Mouse (Mus musculus) adrenal gland (tissue): ENCODE results near the gene Gm7735.
"Not testable (repeated sequence)": the region's sequence is repeated elsewhere in the genome, so short reads cannot be mapped to it uniquely, and the experiment has no call there.

ENCODE experiments used
- intact Hi-C: fragments of 180-260 bp; cut with DNase I; formaldehyde crosslinking; loops from one replicate; pipeline ENCODE4 v1.15.1; 2025
- long read RNA-seq, 2 experiments: library from polyadenylated mRNA; unstranded; transcript quantifications; one replicate each; pipeline ENCODE4 v2.0.0; 2020; ENCODE audit warnings: borderline replicate concordance in 1 of 2; ENCODE audit not compliant: insufficient replicate concordance in 1 of 2

Gm7735 gene
- long read RNA-seq, experiment 1, result 0 reads
- long read RNA-seq, experiment 2, result 0 reads

DNA sequence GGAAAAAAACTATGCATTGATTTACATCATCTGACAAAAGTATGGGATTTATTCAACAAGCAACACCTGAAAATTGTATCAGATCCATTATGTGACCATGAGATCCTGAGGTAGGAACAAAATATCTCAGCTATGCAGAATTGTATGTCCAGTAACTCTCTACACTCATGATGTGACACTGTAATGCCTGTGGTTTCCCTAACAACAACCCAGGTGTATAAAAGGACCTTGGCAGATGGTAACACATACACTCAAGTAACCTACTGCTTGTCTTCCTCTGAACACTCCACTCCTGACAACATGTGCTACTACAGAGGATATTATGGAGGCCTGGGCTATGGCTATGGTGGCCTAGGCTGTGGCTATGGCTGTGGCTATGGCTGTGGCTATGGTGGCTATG lies at the start of gene Gm7735:
TSS of gene Gm7735 (plus strand) at position 301 of the 400 bp plus-strand sequence.
- intact Hi-C loops, result not testable (repeated sequence)

DNA sequence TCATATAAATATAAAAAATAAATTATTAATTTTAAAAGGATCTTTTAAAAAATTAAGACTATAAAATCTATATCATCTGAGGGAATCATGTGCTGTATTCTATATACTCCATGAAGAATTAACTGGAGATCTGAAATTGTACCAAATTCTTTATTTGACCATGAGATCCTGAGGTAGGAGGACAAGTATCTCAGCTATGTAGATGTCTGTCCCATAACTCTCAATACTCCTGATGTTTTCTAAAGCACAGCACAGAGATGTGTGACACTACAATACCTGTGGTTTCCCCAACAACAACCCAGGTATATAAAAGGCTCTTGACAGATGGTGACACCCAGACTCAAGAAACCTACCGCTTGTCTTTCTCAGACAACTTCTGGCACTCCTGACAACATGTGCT lies 28.7 kb upstream of the Gm7735 start, which contains the start of gene Gm6358:
TSS of gene Gm6358 (plus strand) at position 301 of the 400 bp plus-strand sequence.
- intact Hi-C loops, result no loop called here

DNA sequence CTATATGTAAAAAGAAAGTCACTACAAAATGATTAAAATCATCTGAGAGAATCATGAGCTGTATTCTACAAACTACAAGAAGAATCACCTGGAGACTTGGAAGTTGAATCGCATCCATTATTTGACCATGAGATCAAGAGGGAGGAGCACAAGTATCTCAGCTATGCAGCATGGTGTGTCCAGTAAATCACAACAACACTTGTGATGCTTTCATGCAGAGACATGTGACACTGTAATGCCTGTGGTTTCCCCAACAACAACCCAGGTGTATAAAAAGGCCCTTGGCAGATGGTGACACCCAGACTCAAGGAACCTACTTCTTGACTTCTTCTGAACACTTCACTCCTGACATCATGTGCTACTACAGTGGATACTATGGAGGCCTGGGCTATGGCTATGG lies 18.5 kb upstream of the Gm7735 start, which contains the start of gene Gm10061:
TSS of gene Gm10061 (plus strand) at position 301 of the 400 bp plus-strand sequence.
- intact Hi-C loops, result no loop called here

DNA sequence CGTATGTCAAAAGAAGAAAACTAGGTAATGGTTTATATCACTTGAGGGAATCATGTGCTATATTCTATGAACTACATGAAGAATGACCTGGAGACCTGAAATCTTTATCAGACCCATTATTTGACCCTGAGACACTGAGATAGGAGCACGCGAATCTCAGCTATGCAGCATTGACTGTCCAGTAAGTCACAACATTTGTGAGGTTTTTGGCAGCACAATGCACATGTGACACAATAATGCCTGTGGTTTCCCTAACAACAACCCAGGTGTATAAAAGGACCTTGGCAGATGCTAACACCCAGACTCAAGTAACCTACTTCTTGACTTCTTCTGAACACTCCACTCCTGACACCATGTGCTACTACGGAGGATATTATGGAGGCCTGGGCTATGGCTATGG lies 11.6 kb upstream of the Gm7735 start, which contains the start of gene Gm9789:
TSS of gene Gm9789 (plus strand) at position 301 of the 400 bp plus-strand sequence.
- intact Hi-C loops, result no loop called here

DNA sequence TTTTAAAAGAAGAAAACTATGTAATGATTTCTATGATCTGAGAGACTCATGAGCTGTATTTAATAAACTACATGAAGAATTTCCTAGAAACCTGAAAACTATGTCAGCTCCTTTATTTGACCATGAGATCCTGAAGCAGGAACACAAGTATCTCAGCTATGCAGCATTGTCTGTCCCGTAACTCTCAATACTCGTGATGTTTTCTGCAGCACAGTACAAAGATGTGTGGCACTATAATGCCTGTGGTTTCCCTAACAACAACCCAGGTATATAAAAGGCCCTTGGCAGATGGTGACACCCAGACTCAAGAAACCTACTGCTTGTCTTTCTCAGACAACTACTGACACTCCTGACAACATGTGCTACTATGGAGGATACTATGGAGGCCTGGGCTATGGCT lies 5.1 kb downstream of the Gm7735 start, which contains the start of gene 1110057P08Rik:
TSS of gene 1110057P08Rik (plus strand) at position 301 of the 400 bp plus-strand sequence.
- intact Hi-C loops, result no loop called here

DNA sequence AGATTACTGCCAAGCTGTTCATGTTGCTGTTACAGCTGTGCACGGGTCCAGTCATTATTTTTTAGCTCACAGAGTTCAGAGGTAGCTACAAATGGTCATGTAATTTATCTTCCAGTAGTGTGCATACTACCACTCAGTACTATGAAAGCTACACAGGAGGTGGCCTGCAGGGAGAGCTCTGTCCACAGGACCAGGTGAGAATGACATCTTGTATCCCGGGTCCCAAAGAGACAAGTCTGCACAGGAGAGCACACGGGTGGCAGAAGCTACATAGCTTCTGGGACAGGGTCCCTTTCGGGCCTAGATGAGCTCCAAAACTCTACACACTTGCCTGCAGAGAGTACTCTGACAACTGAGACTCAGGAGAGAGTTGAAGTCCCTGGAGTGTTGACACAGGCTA lies 19.3 kb downstream of the Gm7735 start:
- intact Hi-C loops, result no loop called here

DNA sequence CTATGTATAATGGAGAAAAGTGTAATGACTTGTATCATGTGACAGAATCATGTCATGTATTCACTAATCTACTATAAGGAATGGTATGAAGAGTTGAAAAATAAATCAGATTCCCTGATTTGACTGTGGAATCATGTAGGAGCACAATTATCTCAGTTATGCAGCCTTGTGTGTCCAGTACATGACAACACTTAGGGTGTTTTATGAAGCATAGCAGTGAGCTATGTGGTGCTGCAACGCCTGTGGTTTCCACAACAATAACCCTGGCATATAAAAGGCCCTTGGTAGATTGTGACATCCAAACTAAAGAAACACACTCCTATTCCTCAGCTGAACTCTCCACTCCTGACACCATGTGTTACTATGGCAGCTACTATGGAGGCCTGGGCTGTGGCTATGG lies 36.3 kb downstream of the Gm7735 start, which contains the start of gene Krtap20-2:
TSS of gene Krtap20-2 (plus strand) at position 301 of the 400 bp plus-strand sequence.
- intact Hi-C loops, result no loop called here
